Mouse (Mus musculus) hindbrain, embryonic 12.5 days (tissue): Measurements from ENCODE around the gene Gins1. TPM values are rescaled to one million over a fixed set of nuclear protein-coding genes. Genes with fewer than 3 reads are reported as not detected.

Experiments
- ATAC-seq: fragments of 200-750 bp; cut with Nextera tagmentation; 2 replicates; pipeline ENCODE4 v1.8.0; 2017; ENCODE audit warnings: moderate TSS enrichment; ENCODE audit not compliant: low FRiP score
- H3K27ac ChIP-seq: fragments of 300-500 bp; sonication (generic); 2 replicates; pipeline ENCODE4 v1.5.1; 2016; ENCODE audit warnings: mild to moderate bottlenecking
- H3K27me3 ChIP-seq: fragments of 300-500 bp; sonication (generic); 2 replicates; pipeline ENCODE4 v1.6.1; 2016; ENCODE audit warnings: mild to moderate bottlenecking
- H3K36me3 ChIP-seq: fragments of 300-500 bp; sonication (generic); 2 replicates; pipeline ENCODE4 v1.6.1; 2016; ENCODE audit warnings: mild to moderate bottlenecking
- H3K4me1 ChIP-seq: fragments of 300-500 bp; sonication (generic); 2 replicates; pipeline ENCODE4 v1.6.1; 2016
- H3K4me2 ChIP-seq: fragments of 300-500 bp; sonication (generic); replicated peaks from 2 replicates; pipeline ENCODE4 v1.6.1; 2016; ENCODE audit warnings: mild to moderate bottlenecking
- H3K4me3 ChIP-seq: fragments of 300-500 bp; sonication (generic); 2 replicates; pipeline ENCODE4 v1.5.1; 2016; ENCODE audit warnings: mild to moderate bottlenecking
- H3K9ac ChIP-seq: fragments of 300-500 bp; sonication (generic); 2 replicates; pipeline ENCODE4 v1.6.1; 2016; ENCODE audit warnings: mild to moderate bottlenecking, moderate library complexity
- H3K9me3 ChIP-seq: fragments of 300-500 bp; sonication (generic); replicated peaks from 2 replicates; pipeline ENCODE4 v1.6.1; 2016; ENCODE audit warnings: mild to moderate bottlenecking
- WGBS: fragments of 180-500 bp; shearing (Covaris S2); methylation state at CpG from one replicate; pipeline ENCODE4 v1.1.7; 2016; 5-methylcytosine and 5-hydroxymethylcytosine counted together
- polyA plus RNA-seq: library from polyadenylated mRNA; unstranded; fragments of >200 nt; fragmentation: Nextera tagmentation; extraction: Ambion mirVana; gene quantifications from 2 replicates; pipeline ENCODE4 v1.2.1, GENCODE M21; 2016

Gene Gins1
- polyA plus RNA-seq, 1 experiment from 2014 or later: 36.5 TPM

DNA sequence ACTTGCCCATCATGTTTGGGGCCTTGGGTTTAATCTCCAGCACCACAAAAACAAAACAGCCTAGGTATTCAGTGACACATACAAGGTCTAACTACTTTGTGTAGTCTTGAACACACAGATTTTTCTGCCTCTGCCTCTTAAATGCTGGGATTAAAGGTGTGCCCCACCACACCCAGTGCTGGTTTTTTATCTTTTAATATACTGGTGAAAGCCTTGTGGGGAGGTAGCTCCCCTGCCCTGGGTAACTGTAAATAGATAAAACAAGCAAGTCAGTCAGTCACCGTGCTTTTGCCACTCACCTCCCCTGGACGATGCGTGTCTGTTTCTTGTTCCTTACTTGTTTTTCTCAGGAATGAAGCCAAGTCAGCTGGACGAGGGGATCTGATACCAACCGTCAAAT is 10.6 kb downstream of the Gins1 start:
- WGBS: 93% methylated on average over 5 of the region's 5 CpGs
- peaks cover 15% of the 10 kb centered on the region for H3K36me3 ChIP-seq

DNA sequence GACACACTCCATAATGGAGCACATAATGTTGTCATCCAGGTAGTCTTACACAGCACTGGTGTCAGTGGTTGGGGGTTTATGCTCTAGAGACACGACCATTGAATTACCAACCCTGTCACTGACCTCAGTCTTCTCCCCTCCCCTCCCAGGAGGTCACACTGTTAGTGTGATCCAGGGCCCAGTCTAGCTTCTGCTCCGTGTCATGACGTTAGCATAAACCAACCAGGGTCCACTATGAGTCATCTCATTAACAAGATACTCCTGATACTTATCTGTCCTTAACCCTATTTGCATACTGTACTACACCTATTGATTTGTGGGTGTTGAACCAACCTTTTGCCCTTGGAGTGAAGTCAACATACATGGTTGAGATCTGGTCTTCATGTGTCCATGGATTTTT is 13.5 kb downstream of the Gins1 start:
- 90% methylated on average over 3 of the region's 3 CpGs for WGBS
- Histone ChIP-seq H3K36me3 (peaks cover 25% of the 10 kb centered on the region), H3K4me2 (no peak overlapping the region), H3K27ac (no peak overlapping the region), H3K4me1 (no peaks in the 10 kb centered on the region), H3K27me3 (no peaks in the 10 kb centered on the region), H3K4me3 (no peak overlapping the region), H3K9ac (no peak overlapping the region), H3K9me3 (no peaks in the 10 kb centered on the region)
- no peak for ATAC-seq

More for the DNA sequence above, 10.6 kb downstream of the Gins1 start:
- no peak for ATAC-seq
- H3K4me1 ChIP-seq: no peaks in the 10 kb centered on the region
- no peaks in the 10 kb centered on the region for H3K27me3 ChIP-seq
- H3K4me2 ChIP-seq: no peak overlapping the region
- no peak overlapping the region for H3K9ac ChIP-seq
- no peak overlapping the region for H3K27ac ChIP-seq
- H3K4me3 ChIP-seq: no peak overlapping the region
- no peaks in the 10 kb centered on the region for H3K9me3 ChIP-seq

DNA sequence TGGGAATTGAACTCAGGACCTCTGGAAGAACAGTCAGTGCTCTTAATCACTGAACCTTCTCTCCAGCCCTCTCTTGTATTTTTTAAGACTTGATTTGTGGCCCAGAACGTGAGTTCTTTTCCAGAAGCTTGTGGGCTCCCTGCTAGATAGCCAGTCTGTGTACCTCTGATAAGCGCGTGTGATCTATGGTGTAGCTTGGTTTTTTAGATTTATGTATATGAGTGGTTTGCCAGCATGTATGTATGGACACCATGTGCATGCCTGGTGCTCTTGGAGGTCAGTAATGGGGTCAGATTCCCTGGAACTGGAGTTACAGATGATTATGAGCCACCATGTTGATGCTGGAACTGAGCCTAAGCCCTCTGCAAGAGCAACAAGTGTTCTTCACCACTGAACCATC is 15.3 kb downstream of the Gins1 start:
- no peak for ATAC-seq
- no peaks in the 10 kb centered on the region for H3K9me3 ChIP-seq
- H3K4me3 ChIP-seq: no peak overlapping the region
- H3K36me3 ChIP-seq: peaks cover 27% of the 10 kb centered on the region
- WGBS: 93% methylated on average over 3 of the region's 3 CpGs
- H3K4me1 ChIP-seq: no peaks in the 10 kb centered on the region
- no peak overlapping the region for H3K9ac ChIP-seq
- no peak overlapping the region for H3K4me2 ChIP-seq
- no peaks in the 10 kb centered on the region for H3K27me3 ChIP-seq
- H3K27ac ChIP-seq: no peak overlapping the region

GRCm38 (mm10) chr2:150921697-150922096 is 16.5 kb downstream of the Gins1 start:
- Histone ChIP-seq H3K27me3 (no peaks in the 10 kb centered on the region), H3K4me3 (no peak overlapping the region), H3K27ac (no peak overlapping the region), H3K36me3 (peaks cover 29% of the 10 kb centered on the region), H3K9me3 (no peaks in the 10 kb centered on the region), H3K4me2 (no peak overlapping the region), H3K4me1 (no peaks in the 10 kb centered on the region), H3K9ac (no peak overlapping the region)
- ATAC-seq: no peak
- 95% methylated on average over 6 of the region's 6 CpGs for WGBS

DNA sequence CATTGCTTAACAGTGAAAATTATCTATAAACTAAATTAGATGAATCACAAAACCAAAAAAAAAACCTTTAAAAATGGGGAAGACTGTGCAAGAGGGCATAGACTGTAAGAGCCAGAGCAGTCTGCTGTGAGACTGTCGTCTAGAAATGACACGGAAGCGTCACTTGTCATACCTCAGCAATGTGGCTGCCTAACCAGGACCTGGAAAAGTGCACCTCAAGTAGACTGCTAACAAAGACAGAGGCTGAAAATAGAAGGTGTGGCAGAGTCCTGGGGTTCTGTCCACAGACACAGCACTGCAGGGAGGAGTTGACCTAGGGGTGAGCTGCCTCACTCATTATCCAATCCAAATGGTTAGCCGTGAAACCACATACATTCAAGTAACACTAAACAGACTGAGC is 17.0 kb downstream of the Gins1 start:
- H3K4me2 ChIP-seq: no peak overlapping the region
- no peaks in the 10 kb centered on the region for H3K9me3 ChIP-seq
- no peak overlapping the region for H3K9ac ChIP-seq
- no peak overlapping the region for H3K27ac ChIP-seq
- H3K4me1 ChIP-seq: no peaks in the 10 kb centered on the region
- no peak overlapping the region for H3K4me3 ChIP-seq
- 94% methylated on average over 4 of the region's 4 CpGs for WGBS
- no peaks in the 10 kb centered on the region for H3K27me3 ChIP-seq
- H3K36me3 ChIP-seq: peaks cover 28% of the 10 kb centered on the region
- ATAC-seq: no peak

DNA sequence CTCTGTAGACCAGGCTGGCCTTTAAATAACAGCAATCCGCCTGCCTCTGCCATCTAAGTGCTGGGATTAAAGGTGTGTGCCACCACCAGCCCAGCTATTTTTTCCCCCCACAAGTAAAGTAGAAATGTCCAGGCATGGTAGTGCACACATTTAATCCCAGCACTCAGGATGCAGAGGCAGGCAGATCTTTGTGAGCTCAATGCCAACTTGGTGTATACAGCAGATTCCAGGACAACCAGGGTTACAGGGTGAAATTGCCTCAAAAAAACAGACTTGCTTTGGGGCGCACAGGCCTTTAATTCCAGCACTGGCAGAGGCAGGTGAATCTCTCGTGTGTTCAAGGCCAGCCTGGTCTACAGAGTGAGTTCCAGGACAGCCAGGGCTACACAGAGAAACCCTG is 17.8 kb downstream of the Gins1 start:
- no peak for ATAC-seq
- Histone ChIP-seq H3K9ac (no peak overlapping the region), H3K4me3 (no peak overlapping the region), H3K4me2 (no peak overlapping the region), H3K36me3 (peaks cover 28% of the 10 kb centered on the region), H3K27me3 (no peaks in the 10 kb centered on the region), H3K27ac (no peak overlapping the region), H3K9me3 (no peaks in the 10 kb centered on the region), H3K4me1 (no peaks in the 10 kb centered on the region)
- 84% methylated on average over 3 of the region's 3 CpGs for whole genome bisulfite sequencing

DNA sequence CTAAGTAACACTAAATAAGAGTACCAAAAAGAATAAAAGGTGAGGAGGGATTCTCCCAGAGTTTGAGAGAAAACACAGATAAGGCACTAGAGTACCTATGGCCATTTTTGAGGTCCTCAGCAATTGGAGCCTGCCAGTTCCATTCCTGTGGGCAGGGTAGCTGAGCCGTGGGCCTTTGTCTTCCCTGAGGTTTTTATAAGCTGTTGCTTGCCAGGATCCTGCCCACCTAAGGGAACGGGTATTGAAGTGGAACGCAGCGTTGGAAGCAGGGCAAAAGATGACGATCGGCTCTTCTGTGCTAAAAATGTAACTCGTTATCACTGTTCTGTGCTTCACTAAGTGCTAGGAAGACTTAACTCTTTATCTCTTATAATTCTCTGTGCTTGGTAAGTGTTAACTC is 18.3 kb downstream of the Gins1 start:
- H3K9ac ChIP-seq: no peak overlapping the region
- no peak overlapping the region for H3K27ac ChIP-seq
- H3K36me3 ChIP-seq: peaks cover 30% of the 10 kb centered on the region
- H3K4me2 ChIP-seq: no peak overlapping the region
- 90% methylated on average over 7 of the region's 7 CpGs for WGBS
- no peaks in the 10 kb centered on the region for H3K4me1 ChIP-seq
- no peaks in the 10 kb centered on the region for H3K27me3 ChIP-seq
- H3K4me3 ChIP-seq: no peak overlapping the region
- no peaks in the 10 kb centered on the region for H3K9me3 ChIP-seq
- no peak for ATAC-seq

GRCm38 (mm10) chr2:150927038-150927720 is 22.0 kb downstream of the Gins1 start:
- 95% methylated on average over 11 of the region's 11 CpGs for WGBS
- no peak for ATAC-seq
- Histone ChIP-seq H3K4me3 (no peak overlapping the region), H3K4me1 (no peaks in the 10 kb centered on the region), H3K27ac (no peak overlapping the region), H3K4me2 (no peak overlapping the region), H3K27me3 (no peaks in the 10 kb centered on the region), H3K36me3 (peaks cover 38% of the 10 kb centered on the region), H3K9me3 (no peaks in the 10 kb centered on the region), H3K9ac (no peak overlapping the region)

DNA sequence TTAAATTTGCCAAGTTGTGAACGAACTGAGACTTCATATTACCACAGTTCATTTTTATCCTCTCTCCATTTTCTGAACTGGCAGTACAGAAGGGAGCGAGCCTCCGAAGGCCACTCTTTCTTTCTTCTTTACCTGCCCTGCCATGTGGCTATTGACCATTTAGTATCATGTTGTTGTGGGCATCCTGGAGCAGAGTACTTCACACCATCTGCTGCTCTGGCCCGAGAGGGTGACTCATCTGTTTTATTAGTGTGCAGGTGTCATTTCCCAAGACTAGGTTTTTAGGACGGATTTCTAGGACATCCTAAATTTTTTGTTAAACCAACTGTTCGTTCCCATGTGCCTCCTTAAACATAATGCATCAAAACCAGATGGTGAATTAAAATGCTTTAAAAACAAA is 24.0 kb downstream of the Gins1 start:
- Histone ChIP-seq H3K9ac (no peak overlapping the region), H3K4me1 (no peaks in the 10 kb centered on the region), H3K27ac (no peak overlapping the region), H3K27me3 (no peaks in the 10 kb centered on the region), H3K9me3 (no peaks in the 10 kb centered on the region), H3K4me2 (no peak overlapping the region), H3K36me3 (peaks cover 37% of the 10 kb centered on the region), H3K4me3 (no peak overlapping the region)
- ATAC-seq: no peak
- WGBS: 91% methylated on average over 6 of the region's 6 CpGs

GRCm38 (mm10) chr2:150930806-150931205 is 25.6 kb downstream of the Gins1 start:
- H3K36me3 ChIP-seq: peaks cover 48% of the 10 kb centered on the region

GRCm38 (mm10) chr2:150933482-150933881 is 28.3 kb downstream of the Gins1 start:
- Histone ChIP-seq H3K9ac (no peak overlapping the region), H3K4me1 (no peaks in the 10 kb centered on the region), H3K36me3 (peaks cover 52% of the 10 kb centered on the region), H3K9me3 (no peaks in the 10 kb centered on the region), H3K4me2 (no peak overlapping the region), H3K4me3 (no peak overlapping the region), H3K27ac (no peak overlapping the region), H3K27me3 (no peaks in the 10 kb centered on the region)
- ATAC-seq: no peak
- WGBS: 84% methylated on average over 19 of the region's 19 CpGs

More at GRCm38 (mm10) chr2:150930806-150931205, 25.6 kb downstream of the Gins1 start:
- H3K4me3 ChIP-seq: no peak overlapping the region
- no peaks in the 10 kb centered on the region for H3K4me1 ChIP-seq
- H3K9me3 ChIP-seq: no peaks in the 10 kb centered on the region
- H3K9ac ChIP-seq: no peak overlapping the region
- no peak for ATAC-seq
- 77% methylated on average over 3 of the region's 3 CpGs for WGBS
- no peak overlapping the region for H3K4me2 ChIP-seq
- no peaks in the 10 kb centered on the region for H3K27me3 ChIP-seq
- no peak overlapping the region for H3K27ac ChIP-seq

DNA sequence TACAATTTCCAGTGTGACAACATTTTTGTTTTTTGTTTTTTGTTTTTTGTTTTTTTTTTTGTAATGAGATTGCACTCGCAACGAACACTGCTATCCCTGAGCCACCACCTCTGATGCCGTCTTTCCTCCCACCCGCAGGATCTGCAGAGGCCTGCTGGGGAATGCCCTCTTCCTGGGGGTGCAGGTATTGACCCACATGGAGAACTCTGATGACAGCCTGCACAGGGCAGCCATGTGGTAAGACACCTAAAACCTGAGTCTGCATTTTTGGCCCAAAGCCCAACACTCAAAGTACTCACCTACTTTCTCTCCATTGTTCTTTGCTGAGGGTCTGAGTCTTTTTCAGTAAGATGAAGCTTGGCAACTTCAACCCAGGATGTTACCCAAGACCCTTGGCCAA is 29.5 kb downstream of the Gins1 start:
- no peak overlapping the region for H3K9ac ChIP-seq
- peaks cover 52% of the 10 kb centered on the region for H3K36me3 ChIP-seq
- no peak for ATAC-seq
- no peak overlapping the region for H3K4me2 ChIP-seq
- no peak overlapping the region for H3K4me3 ChIP-seq
- no peaks in the 10 kb centered on the region for H3K27me3 ChIP-seq
- H3K27ac ChIP-seq: no peak overlapping the region
- H3K9me3 ChIP-seq: no peaks in the 10 kb centered on the region
- WGBS: 92% methylated on average over 4 of the region's 4 CpGs
- H3K4me1 ChIP-seq: no peaks in the 10 kb centered on the region

- Histone ChIP-seq H3K4me3 (no peak overlapping the region), H3K27ac (no peak overlapping the region), H3K4me1 (no peaks in the 10 kb centered on the region), H3K27me3 (no peaks in the 10 kb centered on the region), H3K4me2 (no peak overlapping the region), H3K36me3 (peaks cover 27% of the 10 kb centered on the region), H3K9ac (no peak overlapping the region), H3K9me3 (no peaks in the 10 kb centered on the region)
- 91% methylated on average over 5 of the region's 5 CpGs for WGBS
- no peak for ATAC-seq
Measured at GRCm38 (mm10) chr2:150944017-150944416, 38.8 kb downstream of the Gins1 start.
